Mouse (Mus musculus) liver, postnatal 0 days (tissue): ENCODE data around the gene Sh2d1b1. TPM values are rescaled to one million over a fixed set of nuclear protein-coding genes. Genes with fewer than 3 reads are reported as not detected.
"Not testable (repeated sequence)": the region's sequence is repeated elsewhere in the genome, so short reads cannot be mapped to it uniquely, and the experiment has no call there.

Experiments used
- ATAC-seq: fragments of 200-750 bp; cut with Nextera tagmentation; 2 replicates; pipeline ENCODE4 v1.8.0; 2017; ENCODE audit warnings: mild to moderate bottlenecking, moderate library complexity
- DNase-seq: peaks from one replicate; pipeline ENCODE4 v3.0.0-alpha.2; 2016
- H3K27ac ChIP-seq: fragments of 300-500 bp; sonication (generic); 2 replicates; pipeline ENCODE4 v1.5.1; 2014; ENCODE audit warnings: antibody characterized with exemption, moderate library complexity, mild to moderate bottlenecking, low read depth
- H3K27me3 ChIP-seq: fragments of 300-500 bp; sonication (generic); 2 replicates; pipeline ENCODE4 v1.6.1; 2014; ENCODE audit warnings: low read length, control low read depth, mixed read lengths; ENCODE audit not compliant: insufficient read depth
- H3K36me3 ChIP-seq: fragments of 300-500 bp; sonication (generic); replicated peaks from 2 replicates; pipeline ENCODE4 v1.6.1; 2014; ENCODE audit warnings: mild to moderate bottlenecking, control low read depth, low read length, moderate library complexity, mixed read lengths; ENCODE audit not compliant: insufficient read depth
- H3K4me1 ChIP-seq: fragments of 300-500 bp; sonication (generic); 2 replicates; pipeline ENCODE4 v1.6.1; 2014; ENCODE audit warnings: antibody characterized with exemption, mild to moderate bottlenecking, control low read depth; ENCODE audit not compliant: insufficient read depth
- H3K4me2 ChIP-seq: fragments of 300-500 bp; sonication (generic); 2 replicates; pipeline ENCODE4 v1.6.1; 2014; ENCODE audit warnings: low read depth, mild to moderate bottlenecking, low read length, moderate library complexity, mixed read lengths
- H3K4me3 ChIP-seq: fragments of 300-500 bp; sonication (generic); 2 replicates; pipeline ENCODE4 v1.5.1; 2014; ENCODE audit warnings: low read depth, low read length
- H3K9ac ChIP-seq: fragments of 300-500 bp; sonication (generic); replicated peaks from 2 replicates; pipeline ENCODE4 v1.6.1; 2014; ENCODE audit warnings: mild to moderate bottlenecking, moderate library complexity
- H3K9me3 ChIP-seq: fragments of 300-500 bp; sonication (generic); 2 replicates; pipeline ENCODE4 v1.6.1; 2016; ENCODE audit warnings: mild to moderate bottlenecking, control low read depth, low read length, mixed read lengths
- CTCF ChIP-seq: sonication (generic); IDR thresholded peaks from 2 replicates; pipeline ENCODE4 v1.5.1; 2016; ENCODE audit warnings: antibody characterized with exemption, low read depth
- EP300 ChIP-seq: IDR thresholded peaks from 2 replicates; pipeline ENCODE4 v1.6.1; 2016; ENCODE audit warnings: antibody characterized with exemption, low read depth, mild to moderate bottlenecking
- WGBS: fragments of 180-500 bp; shearing (Covaris S2); extraction: QIAGEN DNeasy Blood & Tissue Kit; methylation state at CpG from one replicate; pipeline ENCODE4 v1.1.7; 2014; ENCODE audit not compliant: insufficient replicate concordance; 5-methylcytosine and 5-hydroxymethylcytosine counted together
- polyA plus RNA-seq: library from polyadenylated mRNA; unstranded; fragments of >200 nt; fragmentation: Nextera tagmentation; extraction: Ambion mirVana; gene quantifications from 2 replicates; pipeline ENCODE4 v1.2.1, GENCODE M21; 2015

The Sh2d1b1 gene
- 0.31 and 0.46 TPM in 2 replicates for polyA plus RNA-seq

- ATAC-seq = no peak
- 63% methylated on average over 2 of the region's 3 CpGs for whole genome bisulfite sequencing
- no peak for DNase-seq
These were observed at the start of gene Sh2d1b1 for GRCm38 (mm10) chr1:170277016-170277415. Sh2d1b1 (plus strand) TSS chr1:170277320.

GRCm38 (mm10) chr1:170232688-170233087, 44.4 kb upstream of the Sh2d1b1 start, which contains the start of gene Sh2d1b2:
Sh2d1b2 (plus strand) TSS chr1:170232749.
- H3K9ac ChIP-seq, H3K9me3 ChIP-seq, DNase-seq, H3K4me2 ChIP-seq, H3K27me3 ChIP-seq, H3K36me3 ChIP-seq, ATAC-seq, H3K4me3 ChIP-seq, H3K27ac ChIP-seq, H3K4me1 ChIP-seq: not testable (repeated sequence)
- WGBS = 57% methylated on average over 5 of the region's 6 CpGs

More at GRCm38 (mm10) chr1:170277016-170277415, at the start of gene Sh2d1b1:
- no peak within 1 kb of the TSS for H3K4me3 ChIP-seq
- no peak within 1 kb of the TSS for H3K27ac ChIP-seq
- no peaks in the 10 kb centered on the region for H3K36me3 ChIP-seq
- no peak within 1 kb of the TSS for H3K4me2 ChIP-seq
- H3K9me3 ChIP-seq = no peaks in the 10 kb centered on the region
- no peaks in the 10 kb centered on the region for H3K27me3 ChIP-seq
- TF ChIP-seq EP300 (no peak), CTCF (no peak)
- H3K4me1 ChIP-seq = no peaks in the 10 kb centered on the region
- no peak within 1 kb of the TSS for H3K9ac ChIP-seq

- H3K4me1 ChIP-seq = no peaks in the 10 kb centered on the region
- no peak overlapping the region for H3K27ac ChIP-seq
- no peak overlapping the region for H3K4me2 ChIP-seq
- no peaks in the 10 kb centered on the region for H3K36me3 ChIP-seq
- H3K4me3 ChIP-seq = no peak overlapping the region
- TF ChIP-seq CTCF (no peak), EP300 (no peak)
- 70% methylated on average over 3 of the region's 3 CpGs for WGBS
- ATAC-seq (no peak), DNase-seq (no peak)
- no peak overlapping the region for H3K9ac ChIP-seq
- H3K27me3 ChIP-seq = no peaks in the 10 kb centered on the region
- H3K9me3 ChIP-seq = no peaks in the 10 kb centered on the region
These were observed 32.1 kb upstream of the Sh2d1b1 start for GRCm38 (mm10) chr1:170245016-170245415.

GRCm38 (mm10) chr1:170254893-170255559, 22.1 kb upstream of the Sh2d1b1 start:
- peak; percentile 76 for ATAC-seq
- 23% methylated on average over 30 of the region's 30 CpGs for WGBS

GRCm38 (mm10) chr1:170255560-170255910, 21.6 kb upstream of the Sh2d1b1 start:
- H3K4me3 ChIP-seq = peak overlapping the region; percentile 70
- peak overlapping the region; percentile 76 for H3K4me2 ChIP-seq
- WGBS = 10% methylated on average over 22 of the region's 32 CpGs
- TF ChIP-seq EP300 = no peak
- TF ChIP-seq CTCF = no peak
- H3K9me3 ChIP-seq = no peaks in the 10 kb centered on the region
- ATAC-seq = peak; percentile 100
- H3K27ac ChIP-seq = peak overlapping the region; percentile 45
- peak; percentile 86 for DNase-seq
- peak overlapping the region; percentile 70 for H3K9ac ChIP-seq
- no peaks in the 10 kb centered on the region for H3K36me3 ChIP-seq
- H3K27me3 ChIP-seq = no peaks in the 10 kb centered on the region
- 0 out of 2 replicates have a peak, but pooled peaks cover 2% of the 10 kb centered on the region for H3K4me1 ChIP-seq

More at GRCm38 (mm10) chr1:170254893-170255559, 22.1 kb upstream of the Sh2d1b1 start:
- Histone ChIP-seq H3K9ac (peak overlapping the region; percentile 70), H3K4me3 (peak overlapping the region; percentile 70), H3K9me3 (no peaks in the 10 kb centered on the region), H3K27me3 (no peaks in the 10 kb centered on the region), H3K4me1 (0 out of 2 replicates have a peak, but pooled peaks cover 2% of the 10 kb centered on the region), H3K4me2 (peak overlapping the region; percentile 76), H3K36me3 (no peaks in the 10 kb centered on the region), H3K27ac (peak overlapping the region; percentile 45)
- TF ChIP-seq EP300 (no peak), CTCF (no peak)
- DNase-seq = no peak

GRCm38 (mm10) chr1:170270281-170270680, 6.8 kb upstream of the Sh2d1b1 start:
- Histone ChIP-seq H3K4me2 (no peak overlapping the region), H3K36me3 (no peaks in the 10 kb centered on the region), H3K9me3 (peaks cover 5% of the 10 kb centered on the region; the same call in 1 of the 2 replicates), H3K9ac (no peak overlapping the region), H3K4me3 (no peak overlapping the region), H3K4me1 (no peaks in the 10 kb centered on the region), H3K27ac (no peak overlapping the region), H3K27me3 (no peaks in the 10 kb centered on the region)
- TF ChIP-seq CTCF = no peak
- TF ChIP-seq EP300 = no peak
- ATAC-seq = no peak
- DNase-seq = no peak
- 63% methylated on average over 6 of the region's 6 CpGs for WGBS
